Mouse (Mus musculus): Measurements from ENCODE around the gene Twnk.
"Not testable (repeated sequence)": the region's sequence is repeated elsewhere in the genome, so short reads cannot be mapped to it uniquely, and the experiment has no call there.

Gene Twnk

GRCm38 (mm10) chr19:45024775-45025174, 19.3 kb downstream of the Twnk start:
- no peak for DNase-seq (ENCODE audit: low spot score in 2 of 2)

DNA sequence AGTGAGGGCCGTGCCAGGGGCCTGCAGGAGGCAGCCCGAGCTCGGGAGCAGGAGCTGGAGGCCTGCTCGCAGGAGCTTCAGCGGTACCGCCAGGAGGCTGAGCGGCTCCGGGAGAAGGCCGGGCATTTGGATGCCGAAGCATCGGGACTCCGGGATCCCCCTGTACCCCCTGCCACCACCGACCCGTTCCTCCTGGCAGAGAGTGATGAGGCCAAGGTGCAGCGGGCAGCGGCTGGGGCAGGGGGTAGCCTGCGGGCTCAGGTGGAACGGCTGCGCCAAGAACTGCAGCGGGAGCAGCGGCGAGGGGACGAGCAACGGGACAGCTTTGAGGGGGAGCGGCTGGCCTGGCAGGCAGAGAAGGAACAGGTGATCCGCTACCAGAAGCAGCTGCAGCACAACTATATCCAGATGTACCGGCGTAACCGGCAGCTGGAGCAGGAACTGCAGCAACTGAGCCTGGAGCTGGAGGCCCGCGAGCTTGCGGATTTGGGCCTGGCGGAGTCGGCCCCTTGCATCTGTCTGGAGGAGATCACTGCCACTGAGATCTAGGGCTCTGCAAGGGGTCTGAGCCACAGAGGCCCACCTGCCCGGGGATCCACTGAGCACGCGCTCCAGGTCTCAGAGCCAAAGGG, 20.6 kb downstream of the Twnk start:
- DNase-seq (ENCODE audit: low spot score in 2 of 2) = no peak

GRCm38 (mm10) chr19:45026958-45027670, 21.7 kb downstream of the Twnk start:
- DNase-seq (ENCODE audit: low spot score in 2 of 2) = no peak

DNA sequence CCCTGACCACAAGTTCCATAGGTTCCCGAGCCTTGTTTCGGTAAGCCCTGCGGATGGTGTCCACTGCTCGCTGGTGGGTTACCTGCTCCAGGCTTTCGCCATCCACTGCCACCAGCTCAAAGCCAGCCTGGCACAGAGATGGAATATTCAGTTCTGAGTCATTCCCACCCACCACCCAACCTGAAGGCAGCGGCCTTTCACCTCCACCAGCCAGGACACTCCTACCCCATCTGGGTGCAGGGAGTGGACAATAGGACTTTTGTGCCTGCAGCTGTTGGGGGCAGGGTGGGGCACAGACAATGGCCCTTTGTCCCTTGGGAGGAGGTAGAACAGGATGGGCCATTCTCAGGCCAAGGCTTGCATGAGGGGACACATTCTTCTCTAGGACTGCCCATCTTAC, 22.4 kb downstream of the Twnk start:
- no peak for DNase-seq (ENCODE audit: low spot score in 2 of 2)

- DNase-seq (ENCODE audit: low spot score in 2 of 2) = no peak
These were observed 23.3 kb downstream of the Twnk start for GRCm38 (mm10) chr19:45028746-45029145.

GRCm38 (mm10) chr19:45029571-45029970, 24.1 kb downstream of the Twnk start:
- DNase-seq (ENCODE audit: low spot score in 2 of 2) = no peak

GRCm38 (mm10) chr19:45030111-45030510, 24.6 kb downstream of the Twnk start:
- peak in 1 of 2 experiments; percentile 37 for DNase-seq (ENCODE audit: low spot score in 2 of 2)

GRCm38 (mm10) chr19:45030746-45031693, 25.6 kb downstream of the Twnk start:
- DNase-seq (ENCODE audit: low spot score in 2 of 2) = peak; percentile 35 to 62

DNA sequence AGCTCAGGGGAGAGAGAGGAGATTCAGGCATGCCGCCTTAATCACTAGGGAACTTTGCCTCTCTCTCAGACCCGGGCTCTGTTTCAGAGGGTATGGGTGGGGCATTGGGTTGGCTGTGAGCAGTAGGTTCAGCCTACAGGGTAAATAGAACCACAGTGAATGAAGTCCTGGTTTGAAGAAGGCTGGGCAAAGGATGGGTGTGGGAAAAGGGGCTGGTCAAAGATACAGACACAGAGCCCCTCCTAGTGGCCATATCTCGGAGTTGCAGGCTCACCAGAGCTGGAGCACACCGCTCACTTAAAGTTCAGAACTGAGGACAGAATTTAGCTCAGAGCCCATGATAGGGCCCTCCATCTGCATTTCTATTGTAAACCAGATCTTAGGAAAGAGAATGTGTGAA, 26.3 kb downstream of the Twnk start:
- DNase-seq (ENCODE audit: low spot score in 2 of 2) = peak; percentile 41 to 48

DNA sequence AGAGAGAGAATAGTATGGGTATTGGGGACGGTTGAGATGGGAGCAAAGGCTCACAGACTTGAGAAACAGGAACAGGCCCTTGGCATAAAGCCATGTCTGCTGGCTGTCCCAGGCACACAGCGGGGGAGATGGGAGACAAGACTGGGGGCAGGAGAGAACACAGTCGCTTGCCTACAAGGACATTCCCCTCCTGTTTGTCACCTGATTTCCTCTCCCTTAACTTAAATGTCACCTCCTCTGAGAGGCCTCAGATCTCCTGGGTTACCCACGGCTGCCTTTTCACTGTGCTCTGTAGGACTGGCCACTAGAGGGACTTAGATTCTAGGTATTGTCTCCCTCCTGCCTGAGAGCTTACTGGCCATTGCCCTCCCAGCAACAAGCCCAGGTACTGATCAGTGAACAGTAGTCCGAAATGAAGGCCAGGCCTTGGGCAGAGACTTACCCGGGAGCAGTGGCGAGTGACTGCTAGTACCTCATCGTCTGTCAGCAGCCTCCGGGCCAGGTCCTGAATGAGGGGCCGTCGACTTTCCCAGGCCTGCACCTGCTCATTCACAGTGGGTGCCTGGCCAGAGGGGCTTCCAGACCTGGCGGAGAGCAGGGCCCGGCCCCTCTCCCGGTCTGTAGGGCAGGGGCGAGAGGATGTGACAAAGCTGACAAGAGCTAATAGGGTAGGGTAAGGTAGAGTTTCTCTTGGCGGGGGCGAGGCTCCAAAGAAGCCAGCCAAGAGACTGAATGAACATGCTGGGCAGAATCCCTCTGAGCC, 27.3 kb downstream of the Twnk start:
- DNase-seq (ENCODE audit: low spot score in 2 of 2) = no peak

DNA sequence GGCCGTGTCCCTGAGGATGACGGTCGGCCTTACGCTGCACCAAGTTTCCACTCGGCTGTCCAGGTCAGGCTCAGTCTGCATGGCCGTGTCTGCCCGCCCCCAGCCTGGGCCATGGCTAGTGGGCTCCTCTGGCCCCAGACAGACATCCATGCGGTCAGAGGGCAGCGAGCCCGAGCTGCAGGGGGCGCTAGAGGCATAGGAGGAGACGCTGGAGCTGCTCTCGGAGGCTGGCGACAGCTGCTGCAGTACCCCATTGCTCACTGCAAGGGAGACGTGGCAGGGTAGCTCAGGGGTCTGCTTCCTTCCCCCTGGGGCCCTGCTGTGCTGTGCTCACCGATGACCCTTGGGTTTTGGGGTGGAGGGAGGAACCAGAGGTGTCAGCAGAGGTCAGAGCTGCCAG, 31.4 kb downstream of the Twnk start:
- DNase-seq (ENCODE audit: low spot score in 2 of 2) = no peak

DNA sequence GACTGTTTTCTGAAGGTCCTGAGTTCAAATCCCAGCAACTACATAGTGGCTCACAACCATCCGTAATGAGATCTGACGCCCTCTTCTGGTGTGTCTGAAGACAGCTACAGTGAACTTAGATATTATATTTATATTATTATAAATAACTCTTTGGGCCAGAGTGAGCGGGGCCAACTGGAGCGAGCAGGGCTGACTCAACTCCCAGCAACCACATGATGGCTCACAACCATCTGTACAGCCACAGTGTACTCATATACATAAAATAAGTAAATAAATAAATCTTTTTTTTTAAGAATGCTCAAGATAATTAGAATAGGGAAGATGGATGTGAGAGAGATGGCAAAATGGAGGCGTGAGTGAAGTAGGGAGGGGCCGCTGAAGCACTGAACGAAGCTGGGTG, 32.7 kb downstream of the Twnk start:
- DNase-seq (ENCODE audit: low spot score in 2 of 2) = not testable (repeated sequence)

DNA sequence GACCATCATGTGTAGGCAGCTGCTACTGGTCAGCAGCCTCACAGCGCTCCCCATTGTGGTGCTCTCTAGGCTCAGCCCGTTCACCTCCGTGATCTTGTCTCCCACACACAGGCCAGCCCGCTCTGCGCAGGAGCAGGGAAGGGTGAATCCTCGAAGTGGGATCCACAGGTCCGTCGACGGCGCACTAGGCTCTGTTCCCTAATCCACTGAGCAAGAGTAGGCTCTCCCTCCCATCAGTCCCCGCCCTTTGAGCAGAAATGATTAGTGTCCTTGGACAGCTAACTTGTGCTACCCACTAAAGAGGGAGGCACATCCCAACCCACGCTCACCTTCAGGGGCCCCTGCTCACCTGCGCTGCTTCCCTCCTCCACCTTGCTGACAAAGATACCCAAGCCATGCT, 34.8 kb downstream of the Twnk start:
- no peak for DNase-seq (ENCODE audit: low spot score in 2 of 2)

- no peak for DNase-seq (ENCODE audit: low spot score in 2 of 2)
These were observed 39.0 kb downstream of the Twnk start for GRCm38 (mm10) chr19:45044389-45044927.

DNA sequence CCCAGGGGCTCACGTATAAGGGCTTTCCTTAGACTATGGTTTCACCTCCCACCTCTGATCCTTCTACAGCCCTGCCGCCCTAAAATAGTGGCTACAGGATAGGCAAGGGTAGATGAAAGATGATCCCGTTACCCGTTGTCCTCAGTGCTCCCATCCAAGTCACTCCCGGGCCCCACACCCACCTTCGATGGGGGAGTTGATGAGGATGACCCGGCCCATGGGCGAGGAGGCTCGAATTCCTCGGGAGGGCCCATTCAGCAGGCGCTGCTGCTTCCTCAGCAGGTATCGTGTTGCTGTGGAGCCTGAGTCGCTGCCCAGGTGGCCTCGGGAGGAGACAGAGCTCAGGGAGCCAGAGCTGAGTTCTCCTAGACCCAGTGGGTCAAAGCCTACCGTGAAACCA, 39.8 kb downstream of the Twnk start:
- DNase-seq (ENCODE audit: low spot score in 2 of 2) = no peak

GRCm38 (mm10) chr19:45045651-45046050, 40.2 kb downstream of the Twnk start, which contains the start of gene Pdzd7:
Gene Pdzd7, minus strand, starts transcription at chr19:45045717.
- DNase-seq (ENCODE audit: low spot score in 2 of 2) = no peak

- peak; percentile 64 to 68 for DNase-seq (ENCODE audit: low spot score in 2 of 2)
These were observed 41.3 kb downstream of the Twnk start for GRCm38 (mm10) chr19:45046523-45047321.

- peak; percentile 77 to 79 for DNase-seq (ENCODE audit: low spot score in 2 of 2)
These were observed 42.0 kb downstream of the Twnk start, which contains the start of gene Sfxn3 for GRCm38 (mm10) chr19:45047417-45047934. Gene Sfxn3, plus strand, starts transcription at chr19:45047503.

GRCm38 (mm10) chr19:45047935-45048643, 42.6 kb downstream of the Twnk start:
- peak; percentile 67 to 81 for DNase-seq (ENCODE audit: low spot score in 2 of 2)

Data from spleen, postnatal 36 days (tissue).